Mouse (Mus musculus): ENCODE data around the gene Syn1. TPM values are rescaled to one million over a fixed set of nuclear protein-coding genes. Genes with fewer than 3 reads are reported as not detected.

Gene Syn1
- total RNA-seq (2023) = 0.16 to 0.24 TPM (median 0.24 TPM) in 3 of 4 replicates, not detected in the other

DNA sequence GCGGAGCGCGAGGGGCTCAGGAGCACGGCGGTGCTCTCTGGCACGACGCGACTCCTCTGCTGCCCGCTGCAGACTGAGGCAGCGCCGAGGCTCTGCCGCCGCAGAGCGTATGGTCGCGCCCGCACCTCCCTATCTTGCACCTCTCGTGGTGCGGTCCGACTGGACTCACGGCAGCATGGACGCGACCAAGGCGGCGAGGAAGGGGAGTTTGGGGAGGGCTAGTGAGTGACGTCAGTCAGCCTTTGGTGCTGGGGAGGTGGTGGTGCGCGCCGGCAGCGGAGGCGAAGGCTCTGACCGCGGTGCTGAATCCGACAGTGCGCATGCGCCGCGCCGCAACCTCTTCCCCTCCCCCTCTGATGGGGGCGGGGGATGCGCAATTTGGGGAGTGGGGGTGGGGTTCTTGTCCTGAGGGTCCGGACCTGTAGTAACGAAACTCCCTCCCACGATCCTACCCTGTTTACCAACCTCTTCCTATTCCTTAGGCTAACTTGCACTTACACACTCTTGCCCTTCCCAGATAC lies at the start of gene Syn1:
Gene Syn1 (minus strand): TSS at position 161 of the 521 bp plus-strand sequence.

GRCm38 (mm10) chrX:20961477-20962378 lies 40.9 kb upstream of the Syn1 start, which contains the start of gene Uxt:
Uxt (minus strand) TSS chrX:20962017.

GRCm38 (mm10) chrX:20950191-20950880 lies 29.5 kb upstream of the Syn1 start, which contains the start of gene Elk1:
Elk1 (minus strand) TSS chrX:20950608.

GRCm38 (mm10) chrX:20931364-20931763 lies 10.6 kb upstream of the Syn1 start, which contains the start of gene Cfp:
Cfp (minus strand) TSS chrX:20931555.

GRCm38 (mm10) chrX:20869962-20870513 lies 50.8 kb downstream of the Syn1 start, which contains the start of gene Timp1:
Timp1 (plus strand) TSS chrX:20870166.

Other genes with a start within 250 kb of the Syn1 start
- 53.3 to 83.1 TPM (median 68.2 TPM) in 4 replicates for gene Cdk16, start 233.1 kb downstream of the Syn1 start, total RNA-seq (2023)
- 33.4 to 38.9 TPM (median 35.9 TPM) in 4 replicates for gene Usp11, start 217.1 kb downstream of the Syn1 start, total RNA-seq (2023)
- gene Araf, start 123.2 kb downstream of the Syn1 start, total RNA-seq (2023) = 165 to 174 TPM (median 170 TPM) in 4 replicates
- not detected in 4 replicates for gene Timp1, start 50.8 kb downstream of the Syn1 start, total RNA-seq (2023)
- 39.5 to 56.4 TPM (median 48.5 TPM) in 4 replicates for gene Cfp, start 10.6 kb upstream of the Syn1 start, total RNA-seq (2023)
- gene Elk1, start 29.6 kb upstream of the Syn1 start, total RNA-seq (2023) = 16.9 to 18.3 TPM (median 17.2 TPM) in 4 replicates
- gene Uxt, start 41.0 kb upstream of the Syn1 start, total RNA-seq (2023) = 37.7 to 52.4 TPM (median 48.5 TPM) in 4 replicates
- gene Zfp182, start 141.3 kb upstream of the Syn1 start, total RNA-seq (2023) = 23.6 to 26.4 TPM (median 25.3 TPM) in 4 replicates
- not detected in 4 replicates for gene Spaca5, start 147.4 kb upstream of the Syn1 start, total RNA-seq (2023)
- 0.37 to 0.88 TPM (median 0.65 TPM) in 4 replicates for gene Zfp300, start 168.5 kb upstream of the Syn1 start, total RNA-seq (2023)
- gene Ssxa1, start 194.8 kb upstream of the Syn1 start, total RNA-seq (2023) = not detected in 4 replicates